Mouse (Mus musculus) G1E (cell line): Measurements from ENCODE around the gene Ddx42. TPM values are rescaled to one million over a fixed set of nuclear protein-coding genes. Genes with fewer than 3 reads are reported as not detected.

Experiments used
- ATAC-seq: 2 replicates; pipeline ENCODE4 v1.8.0; 2016; ENCODE audit warnings: mild to moderate bottlenecking; ENCODE audit not compliant: insufficient number of reproducible peaks, poor library complexity, low FRiP score, severe bottlenecking; ENCODE audit errors: extremely low read depth
- DNase-seq: peaks from one replicate; pipeline ENCODE4 v3.0.0; 2012; ENCODE audit warnings: low spot score
- H3K27me3 ChIP-seq: 2 replicates; pipeline ENCODE4 v1.6.1; 2012; ENCODE audit warnings: mild to moderate bottlenecking, low read length, inconsistent platforms; ENCODE audit not compliant: insufficient read depth
- H3K36me3 ChIP-seq: replicated peaks from 2 replicates; pipeline ENCODE3; 2012; ENCODE audit warnings: mild to moderate bottlenecking, inconsistent platforms
- H3K4me1 ChIP-seq: 2 replicates; pipeline ENCODE4 v1.6.1; 2012; ENCODE audit warnings: low read depth, low read length, inconsistent platforms, mixed read lengths; ENCODE audit not compliant: insufficient read depth
- H3K4me3 ChIP-seq: 2 replicates; pipeline ENCODE4 v1.5.1; 2012; ENCODE audit warnings: low read depth, mild to moderate bottlenecking, inconsistent platforms, low read length, moderate library complexity, mixed read lengths
- H3K9me3 ChIP-seq: replicated peaks from 2 replicates; pipeline ENCODE4 v1.6.1; 2012; ENCODE audit warnings: inconsistent platforms
- CTCF ChIP-seq: IDR thresholded peaks from 2 replicates; pipeline ENCODE4 v1.5.1; 2012; ENCODE audit warnings: low read depth, low read length, inconsistent platforms, mixed read lengths
- GATA1 ChIP-seq: IDR thresholded peaks from 2 replicates; pipeline ENCODE4 v1.6.1; 2012; ENCODE audit warnings: borderline replicate concordance, low read length, inconsistent platforms, mixed read lengths
- GATA2 ChIP-seq: IDR thresholded peaks from 2 replicates; pipeline ENCODE4 v1.6.1; 2012; ENCODE audit warnings: low read depth, low read length, inconsistent platforms, borderline replicate concordance
- POLR2AphosphoS5 ChIP-seq: IDR thresholded peaks from 2 replicates; pipeline ENCODE4 v1.6.1; 2012; ENCODE audit warnings: low read depth, low read length, inconsistent platforms; ENCODE audit not compliant: insufficient replicate concordance
- TAL1 ChIP-seq: conservative IDR thresholded peaks from 2 replicates; pipeline ENCODE4 v1.6.1; 2012; ENCODE audit warnings: low read depth, low read length, inconsistent platforms, mixed read lengths
- polyA plus RNA-seq: library from polyadenylated mRNA; stranded (reverse); fragments of >175 nt; gene quantifications from 2 replicates; pipeline ENCODE4 v1.2.3, GENCODE M21; 2012
- total RNA-seq, 2 experiments: library from RNA; stranded (forward) in 1 of 2; stranded (reverse) in 1 of 2; fragments of 200-1000 nt in 1 of 2; fragments of >200 nt in 1 of 2; fragmentation: Nextera tagmentation in 1 of 2; gene quantifications; 2 replicates each; pipeline ENCODE4 v1.2.3; 2014 to 2017

The Ddx42 gene
- total and polyA plus RNA-seq, 3 experiments: 50.3 to 112 (median 63.7) TPM

DNA sequence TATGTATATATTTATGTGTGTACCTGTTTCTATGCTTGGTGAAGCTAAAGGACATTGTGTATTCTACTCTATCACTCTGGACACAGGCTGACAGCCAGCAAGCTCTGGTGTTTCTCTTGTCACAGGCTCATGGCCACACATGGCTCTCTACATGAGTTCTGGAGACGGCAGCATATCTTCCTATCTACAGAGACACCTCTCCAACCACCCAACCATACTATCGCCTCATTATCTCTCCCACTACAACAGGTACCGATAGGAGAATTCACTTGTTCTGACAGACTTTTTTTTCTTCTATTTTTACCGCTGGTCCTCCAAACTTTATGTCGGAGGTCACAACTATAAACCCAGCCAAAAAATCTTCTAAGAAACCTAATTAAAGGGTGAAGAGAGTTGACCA lies 24.5 kb upstream of the Ddx42 start:
- Histone ChIP-seq H3K9me3 (no peaks in the 10 kb centered on the region), H3K4me1 (peaks cover 24% of the 10 kb centered on the region), H3K27me3 (no peaks in the 10 kb centered on the region), H3K4me3 (peak overlapping the region; percentile 79; the same call in 1 of the 2 replicates), H3K36me3 (peaks cover 32% of the 10 kb centered on the region)
- DNase-seq (no peak), ATAC-seq (no peak)
- TF ChIP-seq TAL1 (no peak), GATA2 (no peak), POLR2AphosphoS5 (no peak), GATA1 (no peak), CTCF (no peak)

DNA sequence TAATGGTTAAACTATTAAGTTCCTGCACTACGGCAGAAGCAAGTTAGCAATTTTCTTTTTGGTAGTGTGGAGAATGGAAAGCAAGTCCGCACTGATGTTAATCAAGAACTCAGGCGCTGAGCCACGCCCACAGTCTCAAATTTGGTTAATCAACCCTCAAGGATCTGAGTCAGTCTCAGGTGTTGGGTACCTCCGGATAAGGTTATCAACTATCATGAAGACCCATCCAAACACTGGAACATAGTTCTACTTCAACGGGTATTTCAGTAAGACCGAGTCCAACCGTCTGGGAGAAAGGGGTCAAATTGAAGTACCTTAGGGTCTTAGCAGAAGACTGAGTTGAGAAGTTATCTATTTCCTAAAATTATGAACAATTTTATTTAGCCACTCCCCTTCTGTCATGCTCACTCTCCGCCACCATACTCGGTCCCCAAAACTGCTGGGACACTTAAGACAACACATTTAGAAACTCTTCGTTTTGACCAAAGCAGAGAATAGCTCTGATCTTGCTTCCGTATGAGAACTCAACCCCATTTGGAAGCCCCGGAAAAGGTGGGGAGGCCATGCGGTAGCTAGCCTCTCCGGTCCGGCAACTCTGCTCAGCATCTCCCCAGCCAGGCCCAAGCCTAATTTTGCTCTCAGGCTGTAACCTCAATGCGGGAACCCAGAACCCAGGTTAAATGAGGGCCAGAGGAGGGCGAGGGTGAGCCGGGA lies 23.9 kb upstream of the Ddx42 start:
- Histone ChIP-seq H3K4me1 (peaks cover 24% of the 10 kb centered on the region), H3K9me3 (no peaks in the 10 kb centered on the region), H3K27me3 (no peaks in the 10 kb centered on the region), H3K4me3 (peak overlapping the region; percentile 79), H3K36me3 (peaks cover 33% of the 10 kb centered on the region)
- ATAC-seq (no peak), DNase-seq (no peak)
- TF ChIP-seq CTCF (no peak), GATA1 (no peak), GATA2 (no peak), POLR2AphosphoS5 (no peak), TAL1 (no peak)

DNA sequence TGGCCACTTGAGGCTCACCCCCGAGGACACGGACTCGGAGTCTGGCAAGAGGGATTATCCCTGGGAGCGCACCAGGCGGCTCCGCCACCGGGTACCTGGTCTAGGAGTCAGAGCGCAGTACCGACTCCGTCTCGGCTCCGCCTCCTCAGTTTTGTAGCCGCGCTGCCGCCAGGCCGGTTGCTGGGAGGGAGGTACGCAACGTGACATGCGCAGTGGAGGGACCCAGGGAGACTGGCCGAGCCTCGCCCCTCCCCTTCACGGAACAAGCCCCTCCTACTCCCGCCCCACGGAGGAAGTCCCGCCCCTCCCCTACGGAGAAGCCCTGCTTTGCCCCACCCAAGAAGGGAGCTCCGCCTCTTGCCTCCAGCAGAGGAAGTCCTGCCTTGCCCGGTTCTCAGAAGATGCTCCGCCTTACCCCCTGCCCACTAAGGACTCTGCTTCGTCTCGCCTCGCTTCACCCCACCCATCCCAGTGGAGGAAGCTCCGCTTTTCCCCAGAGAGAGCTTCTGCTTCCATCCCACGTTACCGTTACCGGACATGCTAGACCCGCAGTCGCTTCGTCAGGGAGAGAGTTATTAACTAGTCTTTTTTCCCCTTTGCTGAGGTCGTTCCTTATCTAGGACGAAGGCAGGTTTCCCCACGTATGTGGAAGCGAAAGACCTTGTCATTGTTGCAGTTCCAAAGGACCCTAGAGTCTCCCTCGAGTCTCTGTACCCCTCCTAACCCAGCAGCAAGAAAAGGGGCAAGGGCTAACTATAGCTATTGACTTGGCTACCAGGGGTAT lies 23.2 kb upstream of the Ddx42 start:
- Histone ChIP-seq H3K4me1 (peaks cover 29% of the 10 kb centered on the region), H3K4me3 (peak overlapping the region; percentile 79), H3K9me3 (no peaks in the 10 kb centered on the region), H3K36me3 (peaks cover 41% of the 10 kb centered on the region), H3K27me3 (no peaks in the 10 kb centered on the region)
- TF ChIP-seq TAL1: no peak
- TF ChIP-seq GATA1: no peak
- no peak for TF ChIP-seq POLR2AphosphoS5
- TF ChIP-seq CTCF: no peak
- no peak for TF ChIP-seq GATA2
- peak; percentile 94 for ATAC-seq
- peak; percentile 84 for DNase-seq

DNA sequence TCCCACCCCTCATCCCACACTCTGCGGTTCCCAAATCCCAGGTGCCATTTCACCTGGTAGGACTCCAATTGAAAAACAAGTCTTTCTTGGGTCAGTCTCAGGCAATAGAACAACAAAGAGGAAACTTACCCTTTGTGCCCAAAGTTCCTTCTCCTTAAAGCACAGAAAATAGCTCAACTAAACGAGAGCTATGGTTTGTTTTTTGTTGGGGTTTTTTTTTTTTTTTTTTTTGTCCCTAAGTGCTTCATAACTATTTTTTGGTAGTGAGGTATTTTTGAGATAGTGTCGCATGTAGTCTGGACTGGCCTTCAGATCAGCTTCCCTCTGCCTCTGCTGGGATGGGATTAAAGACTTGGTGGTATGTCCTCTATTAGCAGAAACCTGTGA lies 22.6 kb upstream of the Ddx42 start:
- Histone ChIP-seq H3K4me1 (peaks cover 31% of the 10 kb centered on the region), H3K4me3 (peak overlapping the region; percentile 79), H3K9me3 (no peaks in the 10 kb centered on the region), H3K27me3 (no peaks in the 10 kb centered on the region), H3K36me3 (peaks cover 45% of the 10 kb centered on the region)
- TF ChIP-seq TAL1: no peak
- ATAC-seq: no peak
- DNase-seq: no peak

DNA sequence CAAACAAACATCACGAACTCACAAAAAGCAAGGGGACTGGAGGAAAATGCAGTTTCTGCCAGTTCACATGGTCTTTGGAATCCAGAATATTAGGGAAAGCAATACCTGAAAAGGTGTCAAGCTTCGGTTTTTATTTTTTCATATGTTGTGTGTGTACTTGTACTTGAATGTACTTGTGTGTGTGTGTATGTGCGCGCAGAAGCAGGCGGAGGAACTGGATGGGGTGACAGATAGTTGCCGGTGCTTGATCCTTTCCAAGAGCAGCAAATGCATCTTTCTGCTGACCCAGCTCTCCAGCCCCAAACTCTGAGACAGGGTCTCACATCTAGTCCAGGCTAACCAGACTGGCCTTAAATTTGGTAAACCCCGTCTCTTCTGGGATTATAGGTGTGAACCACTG lies 21.8 kb upstream of the Ddx42 start:
- Histone ChIP-seq H3K36me3 (peaks cover 48% of the 10 kb centered on the region), H3K4me1 (peaks cover 31% of the 10 kb centered on the region), H3K27me3 (no peaks in the 10 kb centered on the region), H3K4me3 (no peak overlapping the region), H3K9me3 (no peaks in the 10 kb centered on the region)
- TF ChIP-seq POLR2AphosphoS5 (no peak), GATA1 (no peak), CTCF (no peak), TAL1 (no peak), GATA2 (no peak)
- DNase-seq: no peak
- no peak for ATAC-seq

DNA sequence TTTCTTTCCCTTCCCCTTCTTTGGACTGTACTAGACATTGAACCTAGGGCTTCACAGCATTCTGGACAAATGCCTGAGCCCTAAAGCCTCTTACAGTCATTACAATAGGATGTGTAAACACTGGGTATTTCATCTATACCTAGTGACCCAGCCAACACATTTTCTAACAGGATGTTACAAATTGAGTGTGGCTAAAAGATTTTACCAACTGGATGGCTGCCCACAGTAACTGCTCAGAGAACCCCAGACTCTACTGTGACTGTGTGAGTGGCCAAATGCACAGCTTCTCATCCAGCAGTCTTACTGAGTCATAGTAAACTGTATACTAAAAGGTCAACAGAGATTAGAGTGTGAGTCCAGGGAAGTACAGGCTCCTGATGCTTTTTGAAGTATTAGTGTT lies 21.4 kb upstream of the Ddx42 start:
- Histone ChIP-seq H3K4me3 (no peak overlapping the region), H3K4me1 (peaks cover 35% of the 10 kb centered on the region), H3K36me3 (peaks cover 46% of the 10 kb centered on the region), H3K27me3 (no peaks in the 10 kb centered on the region), H3K9me3 (no peaks in the 10 kb centered on the region)
- ATAC-seq: no peak
- no peak for DNase-seq
- no peak for TF ChIP-seq POLR2AphosphoS5
- no peak for TF ChIP-seq CTCF
- no peak for TF ChIP-seq GATA2
- no peak for TF ChIP-seq TAL1
- no peak for TF ChIP-seq GATA1
